Mouse (Mus musculus): Measurements from ENCODE around the gene Nsun2.

- no peak for TF ChIP-seq CTCF (IDR thresholded peaks at IDR 0.05)
- no peak for TF ChIP-seq POLR2A (IDR thresholded peaks at IDR 0.05; ENCODE audit: insufficient read depth, low read depth, low read length)
- TF ChIP-seq EP300 (IDR thresholded peaks at IDR 0.05; ENCODE audit: insufficient read depth, low read depth, low read length), result no peak
Observed at GRCm38 (mm10) chr13:69593453-69593852, 59.9 kb downstream of the Nsun2 start.
